Mouse (Mus musculus): ENCODE data around the gene Rap1a. TPM values are rescaled to one million over a fixed set of nuclear protein-coding genes. Genes with fewer than 3 reads are reported as not detected.

The Rap1a gene
- polyA plus RNA-seq, 1 experiment: 3.8 TPM

DNA sequence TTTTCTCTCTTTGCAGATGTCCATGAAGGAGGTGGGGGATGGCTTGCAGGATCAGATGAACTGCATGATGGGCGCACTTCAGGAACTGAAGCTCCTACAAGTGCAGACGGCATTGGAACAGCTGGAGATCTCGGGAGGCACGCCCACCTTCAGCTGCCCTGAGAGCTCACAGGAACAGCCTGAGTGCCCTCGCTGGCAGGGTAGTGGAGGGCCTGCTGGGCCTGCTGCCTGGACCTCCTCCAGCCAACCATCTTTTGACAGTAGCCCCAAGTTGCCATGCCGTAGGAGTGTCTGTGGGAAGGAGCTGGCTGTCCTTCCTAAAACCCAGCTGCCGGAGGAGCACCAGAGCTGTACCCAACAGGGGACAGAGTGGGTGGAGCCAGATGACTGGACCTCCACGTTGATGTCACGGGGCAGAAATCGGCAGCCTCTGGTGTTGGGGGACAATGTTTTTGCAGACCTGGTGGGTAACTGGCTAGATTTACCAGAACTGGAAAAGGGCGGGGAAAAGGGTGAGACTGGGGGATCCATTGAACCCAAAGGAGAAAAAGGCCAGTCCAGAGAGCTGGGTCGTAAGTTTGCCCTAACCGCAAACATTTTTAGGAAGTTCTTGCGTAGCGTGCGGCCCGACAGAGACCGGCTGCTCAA is 84.7 kb downstream of the Rap1a start:
- Histone ChIP-seq H3K4me1 (ENCODE audit: control insufficient read depth) (peaks cover 13% of the 10 kb centered on the region), H3K27me3 (ENCODE audit: control insufficient read depth) (peaks cover 16% of the 10 kb centered on the region), H3K4me3 (replicated peaks) (no peak overlapping the region), H3K9me3 (ENCODE audit: control insufficient read depth, low read length) (no peaks in the 10 kb centered on the region), H3K36me3 (ENCODE audit: control insufficient read depth) (peaks cover 11% of the 10 kb centered on the region)
- TF ChIP-seq TAL1 (IDR thresholded peaks at IDR 0.05; ENCODE audit: low read length) (no peak), GATA1 (IDR thresholded peaks at IDR 0.05; ENCODE audit: low read length) (no peak)

GRCm38 (mm10) chr3:105714820-105715167 is 86.3 kb downstream of the Rap1a start:
- Histone ChIP-seq H3K4me3 (replicated peaks) (no peak overlapping the region), H3K27me3 (ENCODE audit: control insufficient read depth) (peaks cover 26% of the 10 kb centered on the region), H3K36me3 (ENCODE audit: control insufficient read depth) (peaks cover 11% of the 10 kb centered on the region), H3K4me1 (ENCODE audit: control insufficient read depth) (peaks cover 13% of the 10 kb centered on the region), H3K9me3 (ENCODE audit: control insufficient read depth, low read length) (no peaks in the 10 kb centered on the region)
- no peak for TF ChIP-seq TAL1 (IDR thresholded peaks at IDR 0.05; ENCODE audit: low read length)
- TF ChIP-seq GATA1 (IDR thresholded peaks at IDR 0.05; ENCODE audit: low read length): no peak

DNA sequence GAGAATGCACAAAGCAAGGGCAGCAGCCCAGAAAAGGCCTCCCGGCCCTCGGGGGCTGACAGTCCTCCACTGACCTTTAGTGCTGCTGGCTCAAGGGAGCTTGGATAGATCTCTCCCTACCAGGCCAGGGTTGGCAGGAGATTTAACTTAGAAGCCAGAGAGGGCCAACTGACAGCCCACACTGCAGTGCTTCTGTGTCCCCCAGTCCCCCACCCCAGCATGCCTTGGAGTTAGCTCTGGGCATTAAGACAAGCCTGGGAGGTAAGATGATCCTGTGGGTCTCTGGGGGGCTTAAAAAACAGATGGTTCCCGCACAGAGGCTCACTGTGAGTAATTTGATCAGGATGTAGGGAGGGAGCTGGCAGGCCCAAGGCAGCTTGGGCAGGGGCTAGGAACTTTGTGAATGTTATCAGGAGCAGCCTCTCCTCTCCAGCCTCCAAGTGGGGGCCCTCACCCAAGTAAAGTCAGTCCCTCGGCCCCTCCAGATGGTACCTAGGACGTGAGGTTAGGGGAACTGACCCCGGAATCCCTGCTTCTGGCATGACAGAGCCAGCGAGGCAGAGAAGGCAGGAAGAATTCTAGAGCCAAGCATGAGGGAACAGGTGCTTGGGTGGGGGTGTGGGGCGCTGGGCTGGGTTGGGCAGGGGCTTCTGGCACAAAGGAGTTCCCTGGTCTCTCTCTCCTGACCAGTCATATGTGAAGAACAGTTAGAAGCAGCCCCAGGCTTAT is 86.9 kb downstream of the Rap1a start:
- Histone ChIP-seq H3K9me3 (ENCODE audit: control insufficient read depth, low read length) (no peaks in the 10 kb centered on the region), H3K4me3 (replicated peaks) (no peak overlapping the region), H3K36me3 (ENCODE audit: control insufficient read depth) (peaks cover 11% of the 10 kb centered on the region), H3K27me3 (ENCODE audit: control insufficient read depth) (peaks cover 29% of the 10 kb centered on the region), H3K4me1 (ENCODE audit: control insufficient read depth) (peaks cover 13% of the 10 kb centered on the region)
- TF ChIP-seq TAL1 (IDR thresholded peaks at IDR 0.05; ENCODE audit: low read length) (no peak), GATA1 (IDR thresholded peaks at IDR 0.05; ENCODE audit: low read length) (no peak)

GRCm38 (mm10) chr3:105712827-105713226 is 88.3 kb downstream of the Rap1a start:
- no peak overlapping the region for H3K4me3 ChIP-seq (replicated peaks)
- TF ChIP-seq TAL1 (IDR thresholded peaks at IDR 0.05; ENCODE audit: low read length) (no peak), GATA1 (IDR thresholded peaks at IDR 0.05; ENCODE audit: low read length) (no peak)
- H3K36me3 ChIP-seq (ENCODE audit: control insufficient read depth): peaks cover 11% of the 10 kb centered on the region
- H3K27me3 ChIP-seq (ENCODE audit: control insufficient read depth): peaks cover 38% of the 10 kb centered on the region
- no peaks in the 10 kb centered on the region for H3K9me3 ChIP-seq (ENCODE audit: control insufficient read depth, low read length)
- H3K4me1 ChIP-seq (ENCODE audit: control insufficient read depth): peaks cover 9% of the 10 kb centered on the region

DNA sequence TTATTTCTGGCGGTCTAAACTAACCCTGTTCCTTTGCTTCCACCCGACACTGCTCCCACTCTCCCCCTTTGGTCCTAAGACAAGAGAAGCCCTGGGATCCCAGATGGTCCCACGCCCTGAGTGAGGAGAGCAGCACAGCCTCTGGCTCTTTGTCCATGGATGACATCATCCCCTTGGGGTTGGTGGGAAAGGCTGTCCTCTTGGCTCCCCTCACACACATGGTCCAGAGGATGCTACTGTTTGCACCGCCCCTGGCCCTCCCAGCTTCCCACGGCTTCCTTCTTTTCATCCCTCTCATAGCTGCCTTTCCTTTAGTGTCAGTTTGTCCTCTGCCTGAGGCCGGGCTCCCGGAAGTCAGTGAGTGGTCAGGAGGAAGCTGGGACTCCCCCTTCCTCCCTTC is 89.4 kb downstream of the Rap1a start:
- Histone ChIP-seq H3K27me3 (ENCODE audit: control insufficient read depth) (peaks cover 49% of the 10 kb centered on the region), H3K4me3 (replicated peaks) (no peak overlapping the region), H3K4me1 (ENCODE audit: control insufficient read depth) (peaks cover 13% of the 10 kb centered on the region), H3K36me3 (ENCODE audit: control insufficient read depth) (peaks cover 6% of the 10 kb centered on the region), H3K9me3 (ENCODE audit: control insufficient read depth, low read length) (no peaks in the 10 kb centered on the region)
- TF ChIP-seq TAL1 (IDR thresholded peaks at IDR 0.05; ENCODE audit: low read length) (no peak), GATA1 (IDR thresholded peaks at IDR 0.05; ENCODE audit: low read length) (no peak)

GRCm38 (mm10) chr3:105710246-105710645 is 90.9 kb downstream of the Rap1a start:
- H3K36me3 ChIP-seq (ENCODE audit: control insufficient read depth): no peaks in the 10 kb centered on the region
- TF ChIP-seq GATA1 (IDR thresholded peaks at IDR 0.05; ENCODE audit: low read length) (no peak), TAL1 (IDR thresholded peaks at IDR 0.05; ENCODE audit: low read length) (no peak)
- peaks cover 16% of the 10 kb centered on the region for H3K4me1 ChIP-seq (ENCODE audit: control insufficient read depth)

GRCm38 (mm10) chr3:105707590-105707989 is 93.5 kb downstream of the Rap1a start:
- peaks cover 43% of the 10 kb centered on the region for H3K4me1 ChIP-seq (ENCODE audit: control insufficient read depth)
- H3K36me3 ChIP-seq (ENCODE audit: control insufficient read depth): no peaks in the 10 kb centered on the region
- H3K4me3 ChIP-seq (replicated peaks): no peak overlapping the region
- H3K9me3 ChIP-seq (ENCODE audit: control insufficient read depth, low read length): no peaks in the 10 kb centered on the region
- no peak for TF ChIP-seq GATA1 (IDR thresholded peaks at IDR 0.05; ENCODE audit: low read length)
- no peak for TF ChIP-seq TAL1 (IDR thresholded peaks at IDR 0.05; ENCODE audit: low read length)
- H3K27me3 ChIP-seq (ENCODE audit: control insufficient read depth): peaks cover 62% of the 10 kb centered on the region

More at GRCm38 (mm10) chr3:105710246-105710645, 90.9 kb downstream of the Rap1a start:
- Histone ChIP-seq H3K27me3 (ENCODE audit: control insufficient read depth) (peaks cover 64% of the 10 kb centered on the region), H3K4me3 (replicated peaks) (no peak overlapping the region), H3K9me3 (ENCODE audit: control insufficient read depth, low read length) (no peaks in the 10 kb centered on the region)

- no peak overlapping the region for H3K4me3 ChIP-seq (replicated peaks)
- no peaks in the 10 kb centered on the region for H3K9me3 ChIP-seq (ENCODE audit: control insufficient read depth, low read length)
- TF ChIP-seq TAL1 (IDR thresholded peaks at IDR 0.05; ENCODE audit: low read length) (no peak), GATA1 (IDR thresholded peaks at IDR 0.05; ENCODE audit: low read length) (no peak)
- no peaks in the 10 kb centered on the region for H3K36me3 ChIP-seq (ENCODE audit: control insufficient read depth)
- peaks cover 54% of the 10 kb centered on the region for H3K4me1 ChIP-seq (ENCODE audit: control insufficient read depth)
- peaks cover 53% of the 10 kb centered on the region for H3K27me3 ChIP-seq (ENCODE audit: control insufficient read depth)
Observed at GRCm38 (mm10) chr3:105706366-105707020, 94.6 kb downstream of the Rap1a start.

- Histone ChIP-seq H3K9me3 (ENCODE audit: control insufficient read depth, low read length) (no peaks in the 10 kb centered on the region), H3K4me3 (replicated peaks) (peak overlapping the region; percentile 63), H3K27me3 (ENCODE audit: control insufficient read depth) (peaks cover 49% of the 10 kb centered on the region), H3K36me3 (ENCODE audit: control insufficient read depth) (no peaks in the 10 kb centered on the region), H3K4me1 (ENCODE audit: control insufficient read depth) (peaks cover 63% of the 10 kb centered on the region)
- TF ChIP-seq GATA1 (IDR thresholded peaks at IDR 0.05; ENCODE audit: low read length): no peak
- no peak for TF ChIP-seq TAL1 (IDR thresholded peaks at IDR 0.05; ENCODE audit: low read length)
Observed at GRCm38 (mm10) chr3:105705561-105705960, 95.6 kb downstream of the Rap1a start.
